Mouse (Mus musculus) kidney, adult 2 months (tissue): Measurements from ENCODE around the gene Adgrf1. TPM values are rescaled to one million over a fixed set of nuclear protein-coding genes. Genes with fewer than 3 reads are reported as not detected.

Experiments
- DNase-seq: peaks from one replicate; pipeline ENCODE4 v3.0.0; 2021
- H3K27ac ChIP-seq: fragments of 200-500 bp; 2 replicates; pipeline ENCODE4 v1.5.1; 2012; ENCODE audit warnings: low read depth, low read length, control low read depth, inconsistent platforms; ENCODE audit not compliant: insufficient read depth
- H3K27me3 ChIP-seq: fragments of 200-500 bp; replicated peaks from 2 replicates; pipeline ENCODE4 v1.6.1; 2012; ENCODE audit warnings: mild to moderate bottlenecking, moderate library complexity, low read length, inconsistent platforms; ENCODE audit not compliant: control insufficient read depth, insufficient read depth
- H3K36me3 ChIP-seq: fragments of 200-500 bp; 2 replicates; pipeline ENCODE4 v1.6.1; 2012; ENCODE audit warnings: mild to moderate bottlenecking, moderate library complexity, low read length, inconsistent platforms; ENCODE audit not compliant: control insufficient read depth, insufficient read depth
- H3K4me1 ChIP-seq: fragments of 200-500 bp; 2 replicates; pipeline ENCODE4 v1.6.1; 2011; ENCODE audit warnings: low read length; ENCODE audit not compliant: control insufficient read depth, insufficient read depth
- H3K4me3 ChIP-seq: fragments of 200-500 bp; 2 replicates; pipeline ENCODE4 v1.5.1; 2011; ENCODE audit warnings: mild to moderate bottlenecking, low read depth, low read length, control low read depth; ENCODE audit not compliant: insufficient read depth
- CTCF ChIP-seq: fragments of 200-500 bp; conservative IDR thresholded peaks from 2 replicates; pipeline ENCODE4 v1.5.1; 2011; ENCODE audit warnings: low read depth, mild to moderate bottlenecking, control low read depth, low read length, moderate library complexity, mixed read lengths; ENCODE audit not compliant: insufficient read depth, insufficient read length
- POLR2A ChIP-seq: fragments of 200-500 bp; IDR thresholded peaks from one replicate; pipeline ENCODE4 v1.6.1; 2011; ENCODE audit warnings: low read depth, low read length, control low read depth
- WGBS: fragments of 180-500 bp; shearing (Covaris S2); methylation state at CpG from one replicate; pipeline ENCODE4 v1.1.7; 2018; 5-methylcytosine and 5-hydroxymethylcytosine counted together
- polyA plus RNA-seq: library from polyadenylated mRNA; depleted of rRNA; stranded (reverse); fragments of >200 nt; gene quantifications from 2 replicates; pipeline ENCODE4 v1.2.3, GENCODE M21; 2012

Adgrf1 gene
- polyA plus RNA-seq, 1 experiment, result 0.92 TPM

DNA sequence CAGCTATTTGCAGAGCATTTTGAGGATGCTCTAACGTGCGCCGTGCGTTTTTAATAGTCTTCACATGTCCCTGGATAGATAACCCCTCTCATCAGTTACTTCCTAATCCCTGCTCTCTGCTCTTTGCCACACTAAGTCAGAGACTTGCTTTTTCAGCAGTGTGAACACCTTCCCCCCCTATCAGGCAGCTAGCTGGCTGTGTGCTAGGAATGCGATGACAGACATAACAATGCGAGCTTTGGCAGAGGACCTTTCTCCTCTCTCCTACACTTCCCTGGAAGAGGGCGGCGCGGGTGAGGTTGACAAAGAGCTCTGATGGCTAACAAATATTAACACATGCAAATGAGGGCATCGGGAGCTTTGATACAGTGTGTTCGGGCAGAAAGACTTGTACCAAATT lies 92.2 kb downstream of the Adgrf1 start:
- Histone ChIP-seq H3K27ac (peak overlapping the region; percentile 4), H3K36me3 (no peaks in the 10 kb centered on the region), H3K4me3 (peak overlapping the region; percentile 39), H3K4me1 (peaks cover 7% of the 10 kb centered on the region; the same call in 1 of the 2 replicates), H3K27me3 (no peaks in the 10 kb centered on the region)
- TF ChIP-seq CTCF (no peak), POLR2A (no peak)
- 32% methylated on average over 11 of the region's 11 CpGs for WGBS
- DNase-seq, result peak; percentile 64

DNA sequence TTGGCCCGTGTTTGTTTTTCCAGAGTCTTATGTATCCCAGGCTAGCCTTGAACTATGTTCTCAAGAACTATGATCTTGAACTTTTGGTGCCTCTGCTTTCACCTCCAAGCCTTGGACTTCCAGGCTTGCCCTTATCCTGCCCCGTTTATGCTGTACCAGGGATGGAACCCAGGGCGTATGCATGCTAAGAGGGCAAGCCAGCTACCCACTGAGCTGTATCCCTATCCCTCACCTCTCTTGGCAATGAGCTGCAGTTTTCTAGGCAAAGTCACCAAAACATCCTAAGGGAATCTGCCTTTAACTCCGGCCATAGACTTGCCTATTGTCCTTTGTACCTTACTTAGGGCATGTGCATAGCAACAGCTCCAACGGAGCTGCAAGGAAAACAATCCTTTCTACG lies 92.8 kb downstream of the Adgrf1 start:
- TF ChIP-seq CTCF (no peak), POLR2A (no peak)
- H3K4me3 ChIP-seq, result no peak overlapping the region; the same call in 1 of the 2 replicates
- H3K27ac ChIP-seq, result peak overlapping the region; percentile 4
- peaks cover 7% of the 10 kb centered on the region; the same call in 1 of the 2 replicates for H3K4me1 ChIP-seq
- H3K36me3 ChIP-seq, result no peaks in the 10 kb centered on the region
- no peaks in the 10 kb centered on the region for H3K27me3 ChIP-seq
- WGBS, result 37% methylated on average over 6 of the region's 6 CpGs
- DNase-seq, result no peak

DNA sequence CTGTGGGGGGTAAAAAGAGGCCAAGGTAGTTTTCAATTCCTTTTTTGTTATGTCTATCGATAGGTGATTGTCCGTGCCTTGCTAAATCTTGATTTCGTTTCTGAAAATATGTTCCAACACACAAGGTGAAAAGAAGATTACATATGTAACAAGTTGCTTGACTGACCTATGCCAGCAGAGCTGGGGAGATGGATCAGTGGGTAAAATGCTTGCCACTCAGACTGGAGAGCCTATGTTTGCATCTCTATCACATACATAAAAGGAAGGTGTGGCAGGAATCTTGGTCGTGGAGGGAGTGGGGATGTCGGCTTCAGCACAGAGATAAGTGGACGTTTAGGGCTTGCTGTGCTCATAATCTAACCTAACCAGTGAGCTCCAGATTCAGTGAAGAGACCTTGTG lies 93.8 kb downstream of the Adgrf1 start:
- DNase-seq, result no peak
- WGBS, result 75% methylated on average over 6 of the region's 6 CpGs
- TF ChIP-seq POLR2A (no peak), CTCF (no peak)
- H3K27me3 ChIP-seq, result no peaks in the 10 kb centered on the region
- no peak overlapping the region for H3K4me3 ChIP-seq
- H3K27ac ChIP-seq, result peak overlapping the region; percentile 6; the same call in 1 of the 2 replicates
- H3K4me1 ChIP-seq, result peaks cover 7% of the 10 kb centered on the region; the same call in 1 of the 2 replicates
- H3K36me3 ChIP-seq, result no peaks in the 10 kb centered on the region

DNA sequence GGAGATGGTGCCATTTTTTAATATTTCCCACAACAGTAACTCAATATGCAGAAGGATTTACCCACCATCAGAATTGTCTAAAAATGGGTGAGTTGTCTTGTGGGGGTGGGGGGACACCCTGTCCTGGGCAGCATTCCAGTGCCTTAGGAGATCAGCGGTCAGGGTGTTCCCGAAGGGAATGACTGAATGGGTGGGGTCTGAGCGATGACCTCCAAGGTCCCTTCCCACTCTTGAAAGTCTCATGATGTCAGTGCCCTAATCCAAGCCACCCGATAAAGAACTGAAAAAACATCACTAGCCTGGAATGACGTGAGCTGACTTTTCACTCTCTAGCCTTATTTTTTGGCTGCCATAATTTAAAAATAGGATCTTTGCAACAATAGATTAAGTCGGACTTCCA lies 95.2 kb downstream of the Adgrf1 start:
- H3K36me3 ChIP-seq, result no peaks in the 10 kb centered on the region
- TF ChIP-seq POLR2A (no peak), CTCF (no peak)
- peak; percentile 60 for DNase-seq
- H3K27me3 ChIP-seq, result no peaks in the 10 kb centered on the region
- H3K27ac ChIP-seq, result peak overlapping the region; percentile 78; the same call in 1 of the 2 replicates
- WGBS, result 54% methylated on average over 6 of the region's 6 CpGs
- no peak overlapping the region for H3K4me3 ChIP-seq
- peaks cover 6% of the 10 kb centered on the region; the same call in 1 of the 2 replicates for H3K4me1 ChIP-seq

DNA sequence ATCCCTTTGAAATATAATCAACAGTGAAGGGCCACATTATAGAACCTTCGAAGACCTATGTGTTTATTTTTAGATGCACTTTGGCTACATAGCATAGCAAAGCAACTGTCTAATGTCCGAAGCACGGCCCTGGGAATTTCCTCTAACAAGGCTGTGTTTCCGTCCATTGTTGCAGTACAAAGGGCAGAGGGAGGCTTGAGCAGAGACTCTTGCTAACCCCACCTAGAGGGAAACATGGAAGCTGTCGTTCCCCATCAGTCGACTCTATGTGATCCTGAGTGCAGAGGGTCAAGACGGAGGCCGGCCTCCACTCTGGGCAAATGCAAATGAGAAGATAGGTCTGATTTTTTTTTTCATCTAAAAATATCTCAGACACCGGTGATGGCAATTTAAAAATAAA lies 96.4 kb downstream of the Adgrf1 start:
- 50% methylated on average over 9 of the region's 9 CpGs for WGBS
- peak; percentile 81 for DNase-seq
- Histone ChIP-seq H3K27me3 (no peaks in the 10 kb centered on the region), H3K27ac (peak overlapping the region; percentile 83; the same call in 1 of the 2 replicates), H3K4me1 (peaks cover 3% of the 10 kb centered on the region; the same call in 1 of the 2 replicates), H3K36me3 (no peaks in the 10 kb centered on the region), H3K4me3 (no peak overlapping the region)
- TF ChIP-seq POLR2A, result no peak
- no peak for TF ChIP-seq CTCF

DNA sequence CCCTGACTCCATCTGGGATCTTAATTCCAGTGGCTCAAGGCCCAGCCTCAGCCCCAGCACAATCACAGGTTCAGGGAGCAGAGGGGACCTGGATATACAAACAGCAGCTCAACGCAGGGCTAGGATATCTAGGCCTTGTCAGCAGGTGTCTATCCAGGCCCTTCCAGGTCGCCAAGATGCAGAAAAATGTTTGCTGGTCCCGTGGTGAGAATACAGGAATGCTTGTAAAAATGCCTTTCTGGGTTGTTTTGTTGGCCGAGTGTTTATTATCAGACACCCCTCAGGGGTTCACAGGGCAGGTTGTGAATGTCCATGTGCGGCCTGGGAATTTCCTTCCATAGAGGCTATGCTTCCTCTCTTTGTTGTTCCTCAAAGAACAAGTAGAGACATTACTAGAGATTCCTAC lies 98.0 kb downstream of the Adgrf1 start:
- Histone ChIP-seq H3K27me3 (no peaks in the 10 kb centered on the region), H3K4me1 (peaks cover 5% of the 10 kb centered on the region; the same call in 1 of the 2 replicates), H3K36me3 (no peaks in the 10 kb centered on the region), H3K4me3 (no peak overlapping the region), H3K27ac (peak overlapping the region; percentile 66)
- TF ChIP-seq CTCF (no peak), POLR2A (no peak)
- peak; percentile 55 for DNase-seq
- WGBS, result 61% methylated on average over 5 of the region's 5 CpGs

DNA sequence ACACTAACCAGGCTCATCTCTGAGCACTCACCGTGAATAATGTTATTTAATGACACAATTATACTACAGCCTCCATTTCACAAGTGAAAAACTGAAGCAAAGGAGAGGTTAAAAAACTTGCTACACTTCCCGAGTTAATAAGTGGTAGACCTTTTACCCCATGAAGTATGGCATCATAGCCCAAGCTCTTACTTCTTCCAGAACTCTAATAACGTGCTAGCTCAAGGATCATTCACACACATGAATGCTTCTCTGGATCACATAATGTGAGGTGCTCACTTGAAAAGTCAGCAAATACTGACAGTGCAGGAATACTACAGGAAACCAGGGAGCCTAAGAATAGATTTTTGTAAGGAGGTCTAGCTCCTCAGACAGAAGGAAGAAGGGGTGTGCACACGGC lies 102.5 kb downstream of the Adgrf1 start:
- Histone ChIP-seq H3K27ac (no peak overlapping the region), H3K27me3 (no peaks in the 10 kb centered on the region), H3K4me3 (no peak overlapping the region), H3K4me1 (peaks cover 7% of the 10 kb centered on the region; the same call in 1 of the 2 replicates), H3K36me3 (no peaks in the 10 kb centered on the region)
- TF ChIP-seq POLR2A (no peak), CTCF (no peak)
- 28% methylated on average over 4 of the region's 4 CpGs for WGBS
- no peak for DNase-seq
